Mouse (Mus musculus): Measurements from ENCODE around the gene Kcnh2.

GRCm38 (mm10) chr5:24320467-24320813 is 31.0 kb downstream of the Kcnh2 start:
- TF ChIP-seq CTCF (IDR thresholded peaks at IDR 0.05; ENCODE audit: control insufficient read depth, insufficient read depth, insufficient replicate concordance, low read depth, low read length): no peak
- TF ChIP-seq POLR2A (IDR thresholded peaks at IDR 0.05; ENCODE audit: control insufficient read depth, low read depth, low read length): no peak

All from testis, adult 2 months (tissue).